Mouse (Mus musculus): ENCODE measurements around the gene Gnb1. TPM values are rescaled to one million over a fixed set of nuclear protein-coding genes. Genes with fewer than 3 reads are reported as not detected.

The Gnb1 gene
- polyA plus RNA-seq, 1 experiment from 2014 or later, result 1,017 TPM

GRCm38 (mm10) chr4:155491529-155492130 lies 469 bp downstream of the Gnb1 start:
- H3K4me3 ChIP-seq (ENCODE audit: low read length), result peak overlapping the region; percentile 98
- H3K4me1 ChIP-seq (ENCODE audit: control insufficient read depth, insufficient read depth, low read depth, low read length), result peaks cover 34% of the 10 kb centered on the region
- H3K27me3 ChIP-seq (replicated peaks; ENCODE audit: control insufficient read depth, insufficient read depth, low read length), result no peaks in the 10 kb centered on the region
- H3K27ac ChIP-seq (ENCODE audit: low read depth, low read length), result peak overlapping the region; percentile 95
- H3K9me3 ChIP-seq (ENCODE audit: control insufficient read depth, low read length), result no peaks in the 10 kb centered on the region
- peak overlapping the region; percentile 100 for H3K9ac ChIP-seq (ENCODE audit: low read depth, low read length)
- H3K36me3 ChIP-seq (ENCODE audit: control insufficient read depth, insufficient read depth, low read length), result no peaks in the 10 kb centered on the region
- H3K4me2 ChIP-seq (ENCODE audit: low read length), result peak overlapping the region; percentile 85; the same call in 1 of the 2 replicates
- WGBS, result under 1% methylated on average over 35 of the region's 54 CpGs
- ATAC-seq, result peak; percentile 61

DNA sequence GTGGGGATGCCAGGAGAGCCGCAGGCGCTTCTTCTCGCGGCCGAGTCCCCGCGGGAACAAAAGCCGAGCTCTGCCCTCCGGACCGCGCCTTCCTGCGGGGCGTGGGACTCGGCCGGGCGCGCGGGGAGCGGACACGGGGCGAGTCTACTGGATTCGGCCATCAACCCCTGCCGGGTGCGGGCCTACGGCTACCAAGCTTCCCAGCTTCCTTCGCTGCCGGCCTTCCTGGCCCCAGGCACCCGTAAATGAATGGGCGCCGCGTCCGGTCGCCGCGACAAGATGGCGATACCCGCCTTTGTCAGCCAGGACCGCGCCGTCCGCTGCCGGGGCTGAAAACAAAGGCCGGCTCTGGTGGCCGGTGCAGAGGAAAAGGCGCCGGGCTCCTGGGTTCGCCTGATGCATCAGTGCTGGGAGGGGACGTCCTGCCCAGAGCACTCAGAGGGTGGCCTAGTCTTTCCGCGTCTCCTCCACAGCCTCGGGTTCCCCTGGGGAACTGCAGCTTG lies 1.0 kb downstream of the Gnb1 start:
- Histone ChIP-seq H3K27me3 (replicated peaks; ENCODE audit: control insufficient read depth, insufficient read depth, low read length) (no peaks in the 10 kb centered on the region), H3K4me2 (ENCODE audit: low read length) (peak overlapping the region; percentile 85), H3K36me3 (ENCODE audit: control insufficient read depth, insufficient read depth, low read length) (no peaks in the 10 kb centered on the region), H3K9me3 (ENCODE audit: control insufficient read depth, low read length) (no peaks in the 10 kb centered on the region), H3K4me3 (ENCODE audit: low read length) (peak overlapping the region; percentile 98), H3K9ac (ENCODE audit: low read depth, low read length) (peak overlapping the region; percentile 100), H3K27ac (ENCODE audit: low read depth, low read length) (peak overlapping the region; percentile 95), H3K4me1 (ENCODE audit: control insufficient read depth, insufficient read depth, low read depth, low read length) (peaks cover 34% of the 10 kb centered on the region)
- no peak for ATAC-seq
- WGBS, result under 1% methylated on average over 48 of the region's 51 CpGs

DNA sequence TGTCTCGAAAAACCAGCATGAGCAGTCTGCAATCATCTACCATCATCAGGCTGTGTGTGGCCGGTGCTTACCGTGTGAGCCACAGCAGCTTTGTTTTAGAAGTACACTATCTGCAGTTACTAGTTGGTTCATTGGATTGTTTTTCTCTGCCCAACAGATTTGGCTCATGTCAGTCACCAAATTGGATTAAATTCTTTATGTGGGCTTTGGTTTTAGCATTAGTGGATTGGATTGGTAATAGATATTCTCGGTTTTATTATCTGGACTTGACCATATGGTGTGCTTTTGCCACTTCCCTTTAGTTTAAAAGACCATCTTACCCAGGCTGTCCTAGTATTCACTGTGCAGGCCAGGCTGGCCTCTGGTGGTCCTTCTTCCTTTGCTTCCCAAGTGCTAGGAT lies 3.7 kb downstream of the Gnb1 start:
- H3K9ac ChIP-seq (ENCODE audit: low read depth, low read length), result no peak overlapping the region
- no peaks in the 10 kb centered on the region for H3K9me3 ChIP-seq (ENCODE audit: control insufficient read depth, low read length)
- peaks cover 28% of the 10 kb centered on the region for H3K4me1 ChIP-seq (ENCODE audit: control insufficient read depth, insufficient read depth, low read depth, low read length)
- no peaks in the 10 kb centered on the region for H3K27me3 ChIP-seq (replicated peaks; ENCODE audit: control insufficient read depth, insufficient read depth, low read length)
- no peak overlapping the region for H3K27ac ChIP-seq (ENCODE audit: low read depth, low read length)
- H3K4me2 ChIP-seq (ENCODE audit: low read length), result no peak overlapping the region
- 68% methylated on average over 4 of the region's 4 CpGs for WGBS
- no peak overlapping the region for H3K4me3 ChIP-seq (ENCODE audit: low read length)
- no peaks in the 10 kb centered on the region for H3K36me3 ChIP-seq (ENCODE audit: control insufficient read depth, insufficient read depth, low read length)
- no peak for ATAC-seq

DNA sequence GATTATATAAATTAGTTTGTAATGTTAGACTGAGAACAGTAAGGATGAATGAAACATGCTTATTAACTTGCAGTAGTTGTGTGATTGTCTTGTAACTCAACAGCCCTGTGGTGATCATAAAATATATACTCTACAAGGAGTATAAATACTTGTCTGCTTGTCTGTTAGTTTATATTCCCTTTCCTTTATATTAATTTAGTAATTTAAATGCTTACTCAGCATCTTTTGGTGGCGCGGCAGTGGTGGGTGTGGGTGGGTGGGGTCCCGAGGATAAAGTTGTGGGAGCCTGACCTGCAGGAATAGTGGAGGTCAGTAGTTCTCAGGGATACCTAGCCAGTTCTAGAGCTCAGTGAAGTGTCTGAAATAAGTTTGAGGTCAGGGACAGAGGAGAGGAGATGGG lies 6.8 kb downstream of the Gnb1 start:
- Histone ChIP-seq H3K9me3 (ENCODE audit: control insufficient read depth, low read length) (no peaks in the 10 kb centered on the region), H3K36me3 (ENCODE audit: control insufficient read depth, insufficient read depth, low read length) (no peaks in the 10 kb centered on the region), H3K4me2 (ENCODE audit: low read length) (no peak overlapping the region), H3K27me3 (replicated peaks; ENCODE audit: control insufficient read depth, insufficient read depth, low read length) (no peaks in the 10 kb centered on the region), H3K9ac (ENCODE audit: low read depth, low read length) (no peak overlapping the region), H3K4me1 (ENCODE audit: control insufficient read depth, insufficient read depth, low read depth, low read length) (peaks cover 20% of the 10 kb centered on the region), H3K27ac (ENCODE audit: low read depth, low read length) (no peak overlapping the region), H3K4me3 (ENCODE audit: low read length) (no peak overlapping the region)
- 78% methylated on average over 3 of the region's 3 CpGs for WGBS
- no peak for ATAC-seq

DNA sequence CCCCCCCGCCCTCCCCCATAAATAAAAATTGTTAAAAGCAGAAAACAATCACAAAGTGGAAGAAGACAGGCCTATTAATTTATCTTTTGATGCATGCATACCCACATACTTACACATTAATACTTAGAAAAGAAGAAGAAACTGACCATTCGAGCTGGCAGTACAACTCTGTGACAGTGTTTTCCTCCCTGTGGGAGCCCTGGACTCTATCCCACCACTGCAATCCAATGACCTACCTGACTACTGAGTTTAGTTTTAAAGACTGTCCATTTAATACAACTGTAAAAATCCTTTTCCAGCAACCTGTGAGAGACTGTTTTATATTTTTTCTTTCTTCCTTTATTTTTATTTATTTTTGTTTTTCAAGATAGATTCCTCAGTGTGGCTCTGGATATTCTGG lies 10.0 kb downstream of the Gnb1 start:
- no peak overlapping the region for H3K27ac ChIP-seq (ENCODE audit: low read depth, low read length)
- no peaks in the 10 kb centered on the region for H3K27me3 ChIP-seq (replicated peaks; ENCODE audit: control insufficient read depth, insufficient read depth, low read length)
- no peak overlapping the region for H3K4me2 ChIP-seq (ENCODE audit: low read length)
- no peak overlapping the region for H3K4me3 ChIP-seq (ENCODE audit: low read length)
- H3K4me1 ChIP-seq (ENCODE audit: control insufficient read depth, insufficient read depth, low read depth, low read length), result peaks cover 5% of the 10 kb centered on the region; the same call in 1 of the 2 replicates
- WGBS, result 77% methylated on average over 2 of the region's 2 CpGs
- H3K36me3 ChIP-seq (ENCODE audit: control insufficient read depth, insufficient read depth, low read length), result no peaks in the 10 kb centered on the region
- H3K9me3 ChIP-seq (ENCODE audit: control insufficient read depth, low read length), result no peaks in the 10 kb centered on the region
- ATAC-seq, result no peak
- no peak overlapping the region for H3K9ac ChIP-seq (ENCODE audit: low read depth, low read length)

DNA sequence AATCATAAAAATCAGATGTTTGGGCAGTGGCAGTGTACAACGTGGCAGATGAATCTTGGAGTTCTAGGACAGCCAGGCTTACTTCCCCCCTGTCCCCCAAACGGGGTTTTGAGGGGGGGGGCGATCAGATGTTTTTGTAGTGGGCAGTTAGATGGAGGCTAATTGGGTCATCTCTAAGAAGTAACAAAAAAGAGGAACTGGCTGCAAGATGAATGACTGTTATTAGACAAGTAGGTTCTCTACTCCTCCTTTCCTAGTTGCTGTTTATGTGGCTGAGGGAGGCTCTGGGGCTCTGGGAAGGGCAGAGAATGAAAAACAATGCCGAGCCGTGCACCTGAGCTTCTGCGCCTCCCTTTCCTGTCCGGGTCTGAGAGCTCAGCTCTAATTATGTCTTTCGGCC lies 13.9 kb downstream of the Gnb1 start:
- no peak for ATAC-seq
- H3K9me3 ChIP-seq (ENCODE audit: control insufficient read depth, low read length), result no peaks in the 10 kb centered on the region
- no peak overlapping the region for H3K4me2 ChIP-seq (ENCODE audit: low read length)
- no peaks in the 10 kb centered on the region for H3K27me3 ChIP-seq (replicated peaks; ENCODE audit: control insufficient read depth, insufficient read depth, low read length)
- H3K4me3 ChIP-seq (ENCODE audit: low read length), result no peak overlapping the region
- 68% methylated on average over 8 of the region's 8 CpGs for WGBS
- H3K27ac ChIP-seq (ENCODE audit: low read depth, low read length), result no peak overlapping the region
- peaks cover 5% of the 10 kb centered on the region; the same call in 1 of the 2 replicates for H3K4me1 ChIP-seq (ENCODE audit: control insufficient read depth, insufficient read depth, low read depth, low read length)
- H3K36me3 ChIP-seq (ENCODE audit: control insufficient read depth, insufficient read depth, low read length), result no peaks in the 10 kb centered on the region
- no peak overlapping the region for H3K9ac ChIP-seq (ENCODE audit: low read depth, low read length)

- Histone ChIP-seq H3K4me3 (ENCODE audit: low read length) (no peak overlapping the region), H3K4me1 (ENCODE audit: control insufficient read depth, insufficient read depth, low read depth, low read length) (peaks cover 8% of the 10 kb centered on the region), H3K27me3 (replicated peaks; ENCODE audit: control insufficient read depth, insufficient read depth, low read length) (no peaks in the 10 kb centered on the region), H3K36me3 (ENCODE audit: control insufficient read depth, insufficient read depth, low read length) (no peaks in the 10 kb centered on the region), H3K9me3 (ENCODE audit: control insufficient read depth, low read length) (no peaks in the 10 kb centered on the region), H3K4me2 (ENCODE audit: low read length) (no peak overlapping the region), H3K27ac (ENCODE audit: low read depth, low read length) (no peak overlapping the region), H3K9ac (ENCODE audit: low read depth, low read length) (no peak overlapping the region)
- 89% methylated on average over 5 of the region's 5 CpGs for WGBS
- peak; percentile 21; the same call in 1 of the 2 replicates for ATAC-seq
These were observed 14.6 kb downstream of the Gnb1 start for GRCm38 (mm10) chr4:155505671-155506295.

GRCm38 (mm10) chr4:155508614-155509013 lies 17.5 kb downstream of the Gnb1 start:
- WGBS, result 87% methylated on average over 4 of the region's 4 CpGs
- H3K27me3 ChIP-seq (replicated peaks; ENCODE audit: control insufficient read depth, insufficient read depth, low read length), result no peaks in the 10 kb centered on the region
- H3K4me1 ChIP-seq (ENCODE audit: control insufficient read depth, insufficient read depth, low read depth, low read length), result peaks cover 8% of the 10 kb centered on the region
- no peak overlapping the region for H3K9ac ChIP-seq (ENCODE audit: low read depth, low read length)
- H3K36me3 ChIP-seq (ENCODE audit: control insufficient read depth, insufficient read depth, low read length), result no peaks in the 10 kb centered on the region
- no peaks in the 10 kb centered on the region for H3K9me3 ChIP-seq (ENCODE audit: control insufficient read depth, low read length)
- H3K4me3 ChIP-seq (ENCODE audit: low read length), result no peak overlapping the region
- no peak overlapping the region for H3K4me2 ChIP-seq (ENCODE audit: low read length)
- H3K27ac ChIP-seq (ENCODE audit: low read depth, low read length), result no peak overlapping the region
- ATAC-seq, result no peak

- H3K27ac ChIP-seq (ENCODE audit: low read depth, low read length), result no peak overlapping the region
- no peak for ATAC-seq
- no peak overlapping the region for H3K9ac ChIP-seq (ENCODE audit: low read depth, low read length)
- no peak overlapping the region for H3K4me3 ChIP-seq (ENCODE audit: low read length)
- peaks cover 3% of the 10 kb centered on the region; the same call in 1 of the 2 replicates for H3K4me1 ChIP-seq (ENCODE audit: control insufficient read depth, insufficient read depth, low read depth, low read length)
- H3K36me3 ChIP-seq (ENCODE audit: control insufficient read depth, insufficient read depth, low read length), result no peaks in the 10 kb centered on the region
- H3K4me2 ChIP-seq (ENCODE audit: low read length), result no peak overlapping the region
- H3K9me3 ChIP-seq (ENCODE audit: control insufficient read depth, low read length), result no peaks in the 10 kb centered on the region
- H3K27me3 ChIP-seq (replicated peaks; ENCODE audit: control insufficient read depth, insufficient read depth, low read length), result no peaks in the 10 kb centered on the region
- 57% methylated on average over 1 of the region's 1 CpGs for WGBS
These were observed 19.8 kb downstream of the Gnb1 start for GRCm38 (mm10) chr4:155510981-155511380.
